Mouse (Mus musculus): Measurements from ENCODE around the gene Sesn2. TPM values are rescaled to one million over a fixed set of nuclear protein-coding genes. Genes with fewer than 3 reads are reported as not detected.

Sesn2 gene
- total RNA-seq, 2 experiments from 2014 or later: 3.3 to 4.1 TPM

Other genes starting within 250 kb of the Sesn2 start
- gene Gmeb1, start 248.9 kb downstream of the Sesn2 start, total RNA-seq (2021): 1 to 10 TPM; 8.8 to 9.6 TPM
- 10 to 100 TPM; 28.2 to 34.8 TPM for gene Taf12, start 236.1 kb downstream of the Sesn2 start, total RNA-seq (2021)
- gene Rab42, start 207.1 kb downstream of the Sesn2 start, total RNA-seq (2021): under 1 TPM in 1 of 2 experiments, not detected in 1; 0.98 TPM
- 10 to 100 TPM; 25.0 to 28.8 TPM for gene Trnau1ap, start 181.0 kb downstream of the Sesn2 start, total RNA-seq (2021)
- gene Rcc1, start 156.9 kb downstream of the Sesn2 start, total RNA-seq (2021): 1 to 10 TPM; 6.4 to 7.2 TPM
- gene Phactr4, start 88.0 kb downstream of the Sesn2 start, total RNA-seq (2021): 10 to 100 TPM; 23.4 to 27.1 TPM
- gene Med18, start 46.6 kb downstream of the Sesn2 start, total RNA-seq (2021): 1 to 10 TPM; 3.4 to 4.3 TPM
- 100 to 1,000 TPM; 311 to 330 TPM for gene Atpif1, start 23.2 kb upstream of the Sesn2 start, total RNA-seq (2021)
- gene Dnajc8, start 25.0 kb upstream of the Sesn2 start, total RNA-seq (2021): 10 to 100 TPM; 50.9 to 63.2 TPM
- gene Ptafr, start 53.6 kb upstream of the Sesn2 start, total RNA-seq (2021): 1 to 10 TPM; 1.8 to 3.2 TPM
- 10 to 100 TPM; 28.2 to 35.0 TPM for gene Eya3, start 128.5 kb upstream of the Sesn2 start, total RNA-seq (2021)
- gene Xkr8, start 222.0 kb upstream of the Sesn2 start, total RNA-seq (2021): 1 to 10 TPM; 1.7 to 1.9 TPM
- under 1 TPM; 0.61 to 0.89 TPM for gene Smpdl3b, start 246.8 kb upstream of the Sesn2 start, total RNA-seq (2021)

Data from heart, postnatal 36 days (tissue).